Mouse (Mus musculus) CH12.LX (cell line): Measurements from ENCODE around the gene Trio.

ENCODE experiments used
- CTCF ChIP-seq, 2 experiments: IDR thresholded peaks in 1 of 2; conservative IDR thresholded peaks in 1 of 2; 2 replicates each; pipeline ENCODE4 v1.5.1; 2011 to 2012; ENCODE audit warnings: low read depth in 2 of 2, low read length in 2 of 2, improper control_type of control experiment in 1 of 2, inconsistent platforms in 1 of 2, mild to moderate bottlenecking in 1 of 2, moderate library complexity in 1 of 2
- EP300 ChIP-seq: IDR thresholded peaks from 2 replicates; pipeline ENCODE4 v1.6.1; 2011; ENCODE audit warnings: low read length, improper control_type of control experiment
- HCFC1 ChIP-seq: IDR thresholded peaks from 2 replicates; pipeline ENCODE4 v1.6.1; 2012; ENCODE audit warnings: low read depth, mild to moderate bottlenecking, inconsistent platforms, low read length, improper control_type of control experiment
- JUND ChIP-seq: conservative IDR thresholded peaks from 2 replicates; pipeline ENCODE4 v1.6.1; 2011; ENCODE audit warnings: low read depth, low read length, improper control_type of control experiment
- MAFK ChIP-seq: IDR thresholded peaks from 2 replicates; pipeline ENCODE4 v1.6.1; 2011; ENCODE audit warnings: low read length, improper control_type of control experiment; ENCODE audit not compliant: insufficient replicate concordance
- MEF2A ChIP-seq: IDR thresholded peaks from 2 replicates; pipeline ENCODE4 v1.6.1; 2014; ENCODE audit warnings: low read depth, mild to moderate bottlenecking, inconsistent platforms, low read length, improper control_type of control experiment, borderline replicate concordance
- MYC ChIP-seq: IDR thresholded peaks from 2 replicates; pipeline ENCODE4 v1.6.1; 2011; ENCODE audit warnings: low read depth, mild to moderate bottlenecking, improper control_type of control experiment, low read length
- NELFE ChIP-seq: IDR thresholded peaks from 2 replicates; pipeline ENCODE4 v1.6.1; 2011; ENCODE audit warnings: low read depth, low read length, improper control_type of control experiment
- POLR2A ChIP-seq: IDR thresholded peaks from 2 replicates; pipeline ENCODE4 v1.6.1; 2011; ENCODE audit warnings: low read depth, mild to moderate bottlenecking, improper control_type of control experiment, low read length
- SIN3A ChIP-seq: IDR thresholded peaks from 2 replicates; pipeline ENCODE4 v1.6.1; 2012; ENCODE audit warnings: low read length, improper control_type of control experiment, inconsistent platforms
- TCF12 ChIP-seq: IDR thresholded peaks from 2 replicates; pipeline ENCODE4 v1.6.1; 2014; ENCODE audit warnings: low read depth, mild to moderate bottlenecking, inconsistent platforms, low read length, improper control_type of control experiment
- USF2 ChIP-seq: conservative IDR thresholded peaks from 2 replicates; pipeline ENCODE4 v1.6.1; 2011; ENCODE audit warnings: low read depth, low read length, improper control_type of control experiment
- ZC3H11A ChIP-seq: IDR thresholded peaks from 2 replicates; pipeline ENCODE4 v1.6.1; 2012; ENCODE audit warnings: low read depth, mild to moderate bottlenecking, inconsistent platforms, low read length, improper control_type of control experiment
- ZMIZ1 ChIP-seq: IDR thresholded peaks from 2 replicates; pipeline ENCODE4 v1.6.1; 2012; ENCODE audit warnings: low read depth, mild to moderate bottlenecking, inconsistent platforms, low read length, improper control_type of control experiment

- no peak for TF ChIP-seq ZC3H11A
- TF ChIP-seq TCF12, result no peak
- no peak for TF ChIP-seq MYC
- no peak for TF ChIP-seq POLR2A
- TF ChIP-seq JUND, result no peak
- no peak for TF ChIP-seq ZMIZ1
- no peak for TF ChIP-seq EP300
- no peak for TF ChIP-seq SIN3A
- TF ChIP-seq CTCF (conservative IDR thresholded peaks at IDR 0.05 in 1 of 2, IDR thresholded peaks at IDR 0.05 in 1 of 2; ENCODE audit: low read depth in 2 of 2, low read length in 2 of 2), result no peak
- no peak for TF ChIP-seq HCFC1
- no peak for TF ChIP-seq MAFK
- TF ChIP-seq MEF2A, result no peak
- TF ChIP-seq NELFE, result no peak
- no peak for TF ChIP-seq USF2
Measured at GRCm38 (mm10) chr15:28029371-28029770, 3.7 kb upstream of the Trio start.
